Mouse (Mus musculus): ENCODE measurements at regions not wholly inside any gene's neighbourhood (a gene's known extent, or its start where the extent isn't known, plus 50 kb on each side); places are given as distances from the start of the nearest gene placed in this dataset.
"Not testable (repeated sequence)": the region's sequence is repeated elsewhere in the genome, so short reads cannot be mapped to it uniquely, and the experiment has no call there.

DNA sequence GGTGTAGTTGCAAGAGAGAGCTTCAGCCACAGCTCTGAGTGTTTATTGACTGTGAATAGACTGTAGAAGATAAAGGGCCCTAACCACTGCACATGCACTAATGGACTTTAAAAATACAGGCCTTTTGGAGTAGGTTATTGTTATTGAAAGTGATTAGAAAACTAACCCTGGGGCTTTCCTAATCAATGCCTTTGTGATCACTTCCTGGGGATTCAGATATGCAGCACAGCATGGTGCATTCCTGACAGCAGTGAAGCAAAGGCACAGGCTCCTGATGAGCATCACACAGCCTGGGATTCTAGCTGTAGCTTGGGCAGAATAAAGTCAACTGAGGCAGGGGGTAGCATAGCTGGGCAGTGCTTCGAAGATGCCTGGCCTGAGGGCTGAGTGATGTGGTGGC, 87.3 kb downstream of the Gm11077 start:
- no peak for DNase-seq

DNA sequence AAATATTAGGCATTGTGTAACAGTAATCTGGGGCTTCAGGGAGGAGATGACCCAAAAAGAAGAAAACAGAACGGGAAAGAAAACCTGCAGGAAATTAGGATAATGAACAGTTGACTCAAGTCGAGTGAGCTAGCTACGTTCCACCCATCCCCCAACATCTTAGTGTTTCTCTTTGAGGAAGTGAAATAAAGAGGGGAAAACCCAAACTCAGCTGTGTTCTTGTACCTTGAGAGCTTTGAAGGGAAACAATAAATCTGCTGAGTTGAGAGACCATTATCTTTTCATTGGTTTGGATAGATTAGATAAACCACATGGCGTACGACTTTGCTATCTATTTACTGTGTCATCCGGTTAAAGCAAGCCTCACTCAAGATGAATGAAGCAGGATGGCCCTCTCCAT, 87.7 kb downstream of the Gm11077 start:
- DNase-seq: no peak

DNA sequence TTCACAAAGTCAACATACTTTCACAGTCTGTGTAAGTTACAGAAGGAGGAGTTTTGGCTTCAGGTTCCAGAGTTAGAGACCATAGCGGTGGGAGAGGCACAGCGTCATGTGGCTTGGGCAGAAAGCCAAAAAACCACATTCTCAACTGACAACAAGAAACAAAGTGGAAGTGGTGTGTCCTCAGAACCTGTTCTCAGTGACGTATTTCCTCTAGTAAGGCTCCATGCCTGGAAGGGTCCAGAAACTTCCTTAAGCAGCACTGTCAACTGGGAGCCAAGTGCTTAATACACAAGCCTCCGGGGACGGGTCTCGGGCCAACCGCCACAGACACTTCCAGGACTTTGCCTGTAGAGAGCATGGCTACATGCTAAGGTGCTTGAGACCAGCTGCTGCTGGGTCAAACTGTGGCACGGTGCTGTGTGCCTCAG, 90.4 kb downstream of the Gm11077 start:
- DNase-seq: peak; percentile 9 to 10

DNA sequence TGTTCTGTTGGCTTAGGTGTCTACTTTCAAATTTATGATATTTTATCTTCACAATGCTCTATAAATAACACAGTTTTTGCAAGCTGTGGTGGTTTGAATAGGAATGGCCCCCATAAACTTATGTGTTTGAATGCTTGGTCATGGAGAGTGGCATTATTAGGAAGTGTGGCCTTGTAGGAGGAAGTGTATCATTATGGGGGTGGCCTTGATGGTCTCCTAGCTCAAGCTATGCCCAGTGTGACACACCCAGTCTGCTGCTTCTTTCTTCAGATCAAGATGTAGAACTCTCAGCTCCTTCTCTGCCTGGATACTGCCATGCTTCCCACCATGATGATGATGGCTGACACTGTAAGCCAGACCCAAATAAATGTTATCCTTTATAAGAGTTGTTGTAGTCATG, 97.4 kb downstream of the Gm11077 start:
- no peak for DNase-seq

DNA sequence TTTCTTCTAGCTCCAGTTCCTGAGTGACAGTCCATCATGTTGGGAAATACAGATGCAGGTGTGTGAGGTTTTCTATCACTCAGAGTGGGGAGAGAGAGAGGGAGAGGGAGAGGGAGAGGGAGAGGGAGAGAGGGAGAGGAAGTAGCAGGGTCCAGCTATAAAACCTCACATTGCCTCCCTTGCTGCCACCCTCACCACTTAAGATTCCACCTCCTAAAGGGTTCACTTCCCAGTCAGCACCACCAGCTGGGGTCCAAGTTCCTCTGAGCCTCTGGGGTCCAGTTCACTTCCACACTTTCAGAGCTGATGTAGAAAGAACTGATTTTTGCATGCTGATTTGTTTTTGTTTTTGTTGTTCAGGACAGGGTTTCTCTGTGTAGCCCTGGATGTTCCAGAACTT, 98.6 kb downstream of the Gm11077 start:
- no peak for DNase-seq

DNA sequence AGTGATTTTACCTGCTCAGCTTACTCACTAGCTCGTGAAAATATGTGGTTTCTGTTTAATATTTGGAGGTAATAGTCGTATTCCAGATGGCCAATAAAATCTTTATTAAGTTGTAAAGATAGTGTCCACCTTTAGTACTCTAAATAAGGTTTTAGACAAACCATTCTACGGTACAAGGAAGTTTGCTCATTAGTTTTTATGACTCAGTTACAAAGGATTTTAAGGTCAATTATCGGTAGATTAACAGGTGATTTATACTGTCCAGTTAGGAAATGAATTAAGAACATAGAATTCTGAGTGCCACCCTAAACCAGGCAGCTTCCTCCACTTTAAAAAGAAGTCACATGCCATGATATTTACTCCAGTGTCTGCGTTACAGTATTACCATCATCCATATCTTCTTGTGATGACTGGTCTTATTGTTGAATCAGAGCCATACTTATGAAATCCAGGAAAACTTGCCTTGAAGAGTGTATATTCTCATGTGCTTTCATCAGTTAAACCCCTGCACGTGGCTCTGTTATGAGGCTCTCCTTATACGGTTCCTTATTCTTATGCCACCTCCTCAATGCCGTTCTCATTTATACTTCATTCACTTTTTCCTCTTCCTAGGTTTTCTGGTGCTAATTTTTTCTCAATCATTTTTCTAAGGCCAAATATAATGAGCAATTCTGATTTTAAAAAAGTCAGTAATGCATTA, 114.4 kb downstream of the Gm11077 start:
- no peak for DNase-seq

DNA sequence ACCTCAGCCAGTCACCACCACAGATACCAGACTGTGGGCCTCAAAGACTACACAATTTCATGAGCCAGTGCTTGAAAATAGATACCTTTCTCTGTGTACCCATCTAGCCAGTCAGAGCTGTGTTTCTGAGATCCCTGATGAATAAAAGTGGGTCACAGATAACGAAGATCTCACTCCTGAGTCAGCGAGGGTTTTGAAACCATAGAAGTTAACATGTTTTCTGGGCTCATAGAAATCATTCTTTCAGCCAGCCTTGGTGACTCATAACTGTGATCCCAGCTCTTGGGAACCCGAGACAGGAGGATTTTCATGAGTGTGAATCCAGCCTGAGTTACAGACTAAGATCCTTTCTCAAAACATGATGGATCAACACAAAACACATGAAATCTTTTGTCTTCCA, 118.1 kb downstream of the Gm11077 start:
- no peak for DNase-seq

DNA sequence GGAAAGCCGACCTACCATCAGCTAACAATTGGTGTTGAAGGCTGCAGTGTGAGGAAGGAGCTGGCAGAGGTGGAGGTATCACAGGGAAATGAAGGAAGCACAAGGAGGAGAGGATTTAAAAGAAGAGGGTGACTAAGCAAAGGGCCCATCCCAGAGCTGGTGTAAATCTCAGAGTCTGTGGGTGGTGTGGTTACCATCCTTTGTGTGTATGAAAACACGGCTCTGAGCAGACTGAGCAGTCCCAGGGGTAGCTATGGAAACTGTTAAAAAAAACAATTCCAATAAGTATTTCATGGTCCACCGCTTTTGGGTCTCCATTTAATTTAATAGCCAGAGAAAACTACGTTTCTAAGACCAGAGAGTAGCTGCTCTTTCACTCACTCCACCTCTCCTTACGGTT, 123.3 kb downstream of the Gm11077 start:
- DNase-seq: no peak

DNA sequence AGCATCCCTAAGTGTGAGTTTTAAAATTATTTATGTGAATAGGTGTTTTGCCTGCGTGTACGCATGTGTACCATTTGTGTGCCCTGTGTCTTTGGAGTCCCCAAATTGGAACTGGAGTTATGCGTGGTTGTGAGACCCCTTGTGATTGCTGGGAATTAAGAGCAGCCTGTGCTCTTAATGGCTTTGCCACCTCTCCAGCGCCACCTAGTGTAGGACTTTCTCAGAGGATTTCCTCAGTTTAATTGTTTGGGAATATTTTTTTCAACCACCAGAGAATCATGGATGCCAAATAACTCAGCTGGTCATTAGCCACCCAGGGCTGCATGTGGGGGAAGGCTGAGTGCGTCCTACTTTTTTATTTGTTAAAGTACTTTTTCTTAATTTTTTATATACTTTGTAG, 124.4 kb downstream of the Gm11077 start:
- peak; percentile 63 to 80 for DNase-seq

DNA sequence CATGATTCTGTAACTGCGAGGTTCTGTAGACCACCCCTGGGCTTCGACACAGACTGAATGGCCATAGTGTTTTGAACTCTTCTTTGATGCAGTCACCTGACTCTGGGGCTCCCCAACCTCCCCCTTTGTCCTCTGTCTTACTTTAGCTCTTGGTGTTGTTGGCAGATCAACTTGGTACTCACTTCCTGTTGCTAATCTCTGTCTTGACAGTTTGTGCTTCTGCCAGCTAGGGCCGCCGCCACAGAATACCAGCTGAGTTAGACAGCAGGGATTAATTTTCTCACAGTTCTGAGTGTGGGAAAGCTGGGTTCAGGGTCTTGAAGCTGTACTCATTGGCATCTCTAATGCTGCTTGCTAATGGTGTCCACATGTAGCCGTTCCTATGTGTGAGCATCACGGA, 125.6 kb downstream of the Gm11077 start:
- DNase-seq: no peak

DNA sequence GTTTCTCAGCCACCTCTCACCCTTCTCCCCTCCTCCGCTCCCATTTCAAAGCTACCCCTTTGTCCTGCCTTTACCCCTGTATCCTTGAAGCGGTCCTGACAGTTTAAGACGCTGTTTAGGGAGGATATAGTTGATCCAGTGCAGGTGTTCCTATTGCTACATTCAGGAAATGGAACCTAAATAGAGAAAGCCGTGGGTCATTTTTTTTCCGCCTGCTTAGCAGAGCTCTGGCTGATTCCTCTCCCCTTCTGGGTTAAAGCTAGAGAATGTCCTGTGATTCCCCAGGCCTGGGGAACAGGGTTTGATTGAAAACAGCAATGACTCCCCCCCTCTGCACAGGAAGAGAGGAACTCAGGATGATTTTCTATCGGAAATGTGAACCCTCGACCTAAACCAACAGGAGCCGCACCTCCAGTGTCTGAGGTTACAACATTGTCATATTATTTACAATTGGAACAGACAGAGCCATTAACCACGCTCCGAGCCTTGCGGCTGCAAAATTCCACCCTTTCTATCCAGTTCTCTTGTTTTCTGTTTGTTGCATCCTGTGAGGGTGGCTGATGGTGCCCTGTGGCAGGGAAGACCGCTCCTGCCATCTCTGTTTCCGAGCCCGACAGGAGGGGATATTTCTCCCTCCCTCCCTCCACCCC, 127.5 kb downstream of the Gm11077 start:
- DNase-seq: no peak

DNA sequence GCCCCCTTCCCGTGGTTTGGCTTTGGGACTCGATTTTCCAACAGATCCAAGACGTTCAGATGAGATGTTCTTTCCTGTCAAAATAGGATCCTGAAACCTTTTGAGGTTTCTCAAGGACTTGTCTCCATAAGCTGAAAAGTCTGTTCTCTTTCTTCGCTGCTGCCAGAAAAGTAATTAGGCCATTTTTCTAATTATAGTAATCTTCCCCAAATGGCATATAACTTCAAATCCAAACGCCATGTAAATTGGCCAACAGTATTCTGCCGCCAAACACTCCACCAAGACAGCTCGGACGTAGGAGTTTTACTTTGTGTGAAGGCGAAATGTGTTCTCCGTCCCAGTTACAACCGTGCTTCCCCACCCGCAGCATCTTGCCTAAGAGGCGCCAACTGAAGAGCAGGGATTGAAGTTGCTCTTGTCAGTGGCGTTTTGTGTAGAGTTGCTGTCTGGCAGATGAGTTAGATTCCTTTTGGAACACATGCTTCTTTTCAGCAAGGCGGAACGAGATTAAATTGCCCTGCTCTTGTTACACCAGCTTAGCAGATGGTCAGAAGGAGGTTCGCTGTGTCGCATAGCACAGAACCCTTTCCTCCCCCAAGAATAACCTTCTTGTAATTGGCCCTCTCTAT, 128.1 kb downstream of the Gm11077 start:
- no peak for DNase-seq

DNA sequence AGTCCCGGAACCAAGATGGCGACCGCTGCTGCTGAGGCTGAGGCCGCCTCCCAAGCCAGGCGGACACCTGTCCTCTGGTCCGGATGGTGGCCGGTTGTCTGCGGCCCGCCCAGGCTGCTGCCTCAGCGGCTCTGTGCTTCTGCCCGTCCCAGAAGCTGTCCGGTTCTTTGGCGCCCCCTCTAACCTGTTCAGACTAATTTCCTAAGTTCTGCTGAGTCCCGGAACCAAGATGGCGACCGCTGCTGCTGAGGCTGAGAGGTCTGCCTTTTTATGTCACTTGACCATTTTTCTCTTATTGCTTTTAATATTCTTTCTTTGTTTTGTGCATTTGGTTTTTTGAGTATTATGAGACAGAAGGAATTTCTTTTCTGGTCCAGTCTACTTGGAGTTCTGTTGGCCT, 140.4 kb downstream of the Gm11077 start:
- not testable (repeated sequence) for DNase-seq

DNA sequence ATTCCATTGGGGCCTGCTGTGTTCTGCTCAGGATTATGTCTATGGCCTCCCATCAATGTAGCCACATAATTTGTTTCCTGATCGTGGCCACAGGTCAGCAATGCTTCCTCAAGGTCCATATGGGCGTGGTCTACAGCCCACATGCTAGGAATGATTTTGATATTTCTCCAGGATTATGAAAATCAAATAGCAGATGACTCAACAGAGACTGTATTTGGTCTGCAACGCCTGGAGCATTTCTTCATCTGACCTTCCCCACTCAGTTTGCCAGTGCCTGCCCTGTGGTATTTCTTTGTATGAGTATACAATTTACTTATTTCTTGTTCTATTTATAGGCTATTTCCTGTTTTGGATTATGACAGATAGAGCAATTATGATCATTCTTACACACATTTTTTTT, 145.7 kb downstream of the Gm11077 start:
- DNase-seq: no peak

DNA sequence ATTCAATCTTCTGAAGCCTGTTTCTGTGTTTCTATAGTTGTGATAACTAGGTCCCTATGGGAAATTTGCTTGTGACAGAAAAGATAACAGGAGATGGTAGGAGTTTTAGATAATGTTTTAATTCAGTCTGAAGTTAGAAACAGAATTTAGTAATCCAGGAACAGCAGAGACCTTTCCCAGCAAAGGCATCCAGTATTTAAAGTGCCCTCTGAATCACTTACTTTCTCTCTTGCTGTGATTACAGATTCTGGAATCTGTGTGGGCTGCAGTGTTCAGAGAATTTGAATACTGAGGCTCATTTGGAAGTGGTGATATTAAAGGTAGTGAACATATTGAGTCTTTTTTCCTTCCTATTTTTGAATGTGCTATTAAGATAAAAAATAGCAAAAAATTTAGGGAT, 154.6 kb downstream of the Gm11077 start:
- no peak for DNase-seq

DNA sequence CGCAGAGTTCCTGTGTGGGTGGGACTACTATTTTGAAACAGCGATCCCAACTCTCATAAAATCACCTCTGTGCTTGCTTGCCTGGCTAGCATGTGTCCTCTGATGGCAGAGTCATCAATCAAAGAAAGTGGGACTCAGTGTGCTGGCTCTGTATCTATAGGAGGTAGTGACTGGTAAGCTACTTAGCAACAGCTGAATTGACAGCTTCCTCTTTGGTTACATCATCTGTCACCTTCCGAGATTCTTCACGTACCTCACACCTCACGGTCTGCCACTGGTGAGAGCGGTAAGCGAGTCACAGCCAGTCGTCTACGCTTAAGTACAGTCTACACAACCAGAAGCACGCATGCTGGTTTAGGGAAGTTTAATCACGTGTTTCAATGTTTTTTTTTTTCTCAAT, 159.5 kb downstream of the Gm11077 start:
- peak in 1 of 2 experiments; percentile 15 for DNase-seq

DNA sequence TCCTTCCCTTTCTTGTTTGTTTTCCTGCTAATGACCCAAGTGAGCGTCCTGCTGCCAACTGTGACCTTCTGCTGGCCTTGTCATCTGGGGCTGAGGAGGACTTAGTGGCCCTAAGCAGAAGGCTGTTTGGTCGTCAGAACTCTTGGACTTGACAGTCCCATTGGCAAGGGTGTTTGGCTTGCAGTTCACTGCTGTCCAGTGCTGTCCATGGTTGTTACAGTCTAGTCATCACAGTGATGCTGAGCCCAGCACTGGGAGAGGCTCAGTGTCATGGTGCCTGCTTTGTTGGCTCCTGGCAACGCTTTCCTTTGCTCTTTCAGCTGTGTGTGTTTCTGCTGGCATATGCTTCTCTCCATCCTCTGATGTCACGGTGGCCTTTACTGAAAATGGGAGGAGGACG, 161.0 kb downstream of the Gm11077 start:
- no peak for DNase-seq

DNA sequence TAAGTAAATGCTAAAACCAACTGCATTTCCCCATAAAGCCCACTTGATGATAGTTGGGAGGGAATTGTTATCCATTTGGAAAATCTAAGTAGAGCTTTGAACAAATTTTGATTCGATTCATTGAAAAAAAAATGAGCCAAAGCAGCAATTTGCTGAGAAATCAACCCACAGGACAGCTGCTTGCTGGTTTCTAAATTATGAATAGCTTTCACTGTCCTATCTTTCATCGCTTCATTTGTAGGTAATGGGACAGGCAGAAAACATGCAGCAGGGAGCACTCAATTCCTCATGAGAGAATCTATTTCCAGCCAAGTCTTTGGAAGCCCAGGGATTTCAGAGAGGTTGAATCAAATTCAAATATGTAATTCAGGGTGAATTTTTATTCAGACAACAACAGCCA, 161.5 kb downstream of the Gm11077 start:
- no peak for DNase-seq

DNA sequence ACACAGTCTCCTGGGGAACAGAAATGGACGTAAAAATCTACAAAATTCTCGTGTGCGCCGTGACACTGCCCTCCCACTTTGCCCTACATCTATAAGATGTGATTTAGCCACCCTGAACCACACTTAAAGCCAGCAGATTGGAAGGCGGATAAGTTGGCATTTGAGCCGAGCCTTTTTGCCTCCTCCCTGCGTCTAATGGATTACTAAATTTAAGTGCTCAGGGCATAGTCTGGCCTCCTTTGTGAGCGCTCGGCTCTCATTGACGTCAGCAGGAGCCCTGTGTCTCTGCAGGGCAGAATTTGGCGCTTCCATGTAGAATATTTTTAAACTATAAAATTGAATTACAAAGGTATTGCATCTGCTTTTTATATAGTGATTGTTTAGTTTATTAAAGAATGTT, 165.4 kb downstream of the Gm11077 start:
- DNase-seq: peak; percentile 49 to 51

DNA sequence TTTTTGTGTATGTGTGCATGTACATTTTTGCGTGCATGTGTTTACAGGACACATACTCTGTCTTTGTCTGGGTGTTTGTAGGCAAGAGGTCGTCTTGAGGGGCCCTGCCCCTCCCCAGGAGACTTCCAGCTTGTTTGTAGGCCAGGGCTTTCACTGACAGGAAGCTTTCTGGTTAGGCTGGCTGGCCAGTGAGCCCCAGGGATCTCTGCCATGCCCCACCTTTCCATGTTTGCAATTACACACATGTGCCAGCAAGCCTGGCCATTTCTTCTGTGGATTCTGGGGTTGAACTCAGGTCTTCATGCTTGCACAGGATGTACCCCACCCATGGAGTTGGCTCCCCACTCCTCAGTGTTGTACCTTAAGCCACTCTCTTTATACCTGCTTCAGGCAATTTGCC, 166.4 kb downstream of the Gm11077 start:
- no peak for DNase-seq

DNA sequence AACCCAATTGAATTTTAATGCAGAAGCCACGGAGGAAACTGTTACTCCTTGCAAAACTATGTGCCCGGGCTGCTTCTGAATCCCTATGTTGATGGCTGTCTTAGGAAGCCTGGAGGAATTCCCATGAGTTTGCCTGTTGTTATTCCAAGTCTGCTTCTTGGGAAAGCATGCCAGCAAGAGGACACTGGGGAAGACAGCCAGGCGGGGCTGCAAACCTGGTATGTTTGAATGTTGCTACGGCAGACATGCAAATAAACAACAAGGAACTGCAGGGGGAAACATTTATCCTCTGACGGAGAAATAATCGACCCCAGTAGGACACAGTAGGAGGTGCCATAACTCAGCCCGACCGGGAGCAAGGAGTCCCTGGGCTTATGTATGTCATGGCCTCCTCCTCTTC, 168.0 kb downstream of the Gm11077 start:
- DNase-seq: no peak

DNA sequence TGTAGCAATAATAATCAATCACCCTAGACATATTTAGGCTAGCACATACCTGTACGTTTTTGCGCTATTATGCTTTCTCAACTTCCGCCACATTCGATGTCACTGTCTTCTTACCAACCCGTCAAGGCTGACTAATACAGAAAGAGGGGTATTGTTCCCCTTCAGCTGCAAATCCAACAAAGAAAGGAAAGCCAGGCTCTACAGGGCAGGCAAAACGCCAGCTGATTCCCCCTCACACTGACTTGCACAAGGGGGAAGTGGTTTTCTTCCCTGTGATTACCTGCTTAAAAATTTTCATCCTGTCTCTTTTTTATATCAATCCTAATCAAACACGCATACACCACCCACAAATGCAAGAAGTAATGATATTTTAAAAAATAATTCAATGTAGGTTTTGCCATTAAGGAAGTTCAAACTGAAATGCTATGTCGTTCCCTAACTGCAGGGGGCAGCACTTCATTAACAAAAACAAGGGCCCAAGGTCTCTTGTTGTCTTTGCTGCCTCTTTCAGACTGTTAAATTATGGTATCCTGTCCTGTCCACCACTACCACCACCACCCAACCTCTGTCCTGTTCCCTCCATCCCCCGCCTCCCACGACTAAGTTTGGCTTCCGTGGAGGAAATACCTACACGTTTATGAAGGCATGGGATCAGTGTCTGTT, 195.4 kb downstream of the Gm11077 start:
- DNase-seq: peak; percentile 14 to 67

DNA sequence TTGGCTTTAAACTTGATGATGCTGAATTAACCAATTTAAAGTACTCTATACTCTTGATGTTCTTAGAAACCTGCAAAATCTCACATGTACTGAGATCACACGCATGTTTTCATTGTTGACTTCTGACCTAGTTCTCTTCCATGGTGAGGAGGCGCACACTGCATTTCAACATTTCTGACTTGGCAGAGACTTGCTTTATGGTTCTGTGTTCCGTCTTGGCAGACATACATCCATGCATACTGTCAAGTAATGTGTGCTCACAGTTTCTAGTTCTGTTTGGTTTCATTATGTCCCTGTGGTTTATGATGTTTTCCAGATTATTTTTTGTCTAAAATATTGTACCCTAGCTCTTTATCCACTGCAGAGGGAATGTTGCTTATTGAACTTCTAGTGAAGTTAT, 198.5 kb downstream of the Gm11077 start:
- no peak for DNase-seq

DNA sequence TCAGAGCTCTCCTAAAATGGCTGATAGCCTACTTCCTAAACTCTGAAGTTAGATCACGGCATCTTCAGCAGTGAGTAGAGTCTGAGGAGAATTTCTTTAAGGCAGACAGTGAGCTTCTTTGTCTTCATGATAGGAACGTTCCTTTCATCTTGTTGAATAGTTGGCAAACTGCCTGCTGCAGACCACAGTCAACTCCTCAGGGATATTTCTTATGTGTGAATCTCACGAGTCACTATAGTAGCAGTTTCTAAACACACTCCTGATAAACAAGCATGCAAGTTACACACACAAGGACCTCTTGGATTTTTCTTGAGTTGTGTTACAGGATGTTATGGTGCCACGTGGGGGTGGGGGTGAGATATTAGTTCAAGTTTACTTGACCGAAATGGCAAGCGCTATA, 205.2 kb downstream of the Gm11077 start:
- DNase-seq: no peak
